Mouse (Mus musculus): ENCODE measurements around the gene Kcnk3. TPM values are rescaled to one million over a fixed set of nuclear protein-coding genes. Genes with fewer than 3 reads are reported as not detected.

The Kcnk3 gene
- polyA plus RNA-seq, 1 experiment, result 0.11 TPM

DNA sequence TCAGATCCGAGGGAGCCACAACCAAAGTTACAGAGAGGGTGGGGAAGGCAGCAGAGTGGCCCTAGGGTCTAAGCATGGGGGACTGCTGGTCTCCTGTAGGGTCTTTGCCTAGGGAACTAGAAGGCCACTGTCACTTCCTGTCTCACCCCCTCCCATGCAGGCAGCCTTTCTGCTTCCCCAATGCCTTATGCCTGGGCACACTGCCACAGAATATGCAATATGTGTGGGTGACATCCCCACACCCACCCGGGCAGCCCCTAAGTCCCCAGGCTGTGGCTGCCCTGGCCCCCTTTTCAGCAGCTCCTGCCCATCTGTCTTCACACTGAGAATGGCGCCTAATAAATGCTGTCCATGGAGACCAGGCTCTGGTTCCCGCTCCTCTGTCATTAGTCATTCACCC lies 36.9 kb downstream of the Kcnk3 start:
- H3K79me2 ChIP-seq (ENCODE audit: control insufficient read depth, insufficient read depth), result no peaks in the 10 kb centered on the region
- no peak overlapping the region for H3K4me3 ChIP-seq
- H3ac ChIP-seq (ENCODE audit: control insufficient read depth, insufficient read length), result no peak overlapping the region
- H3K4me2 ChIP-seq (ENCODE audit: low read depth), result no peak overlapping the region
- H3K36me3 ChIP-seq (ENCODE audit: control insufficient read depth, insufficient read depth), result no peaks in the 10 kb centered on the region
- peaks cover 54% of the 10 kb centered on the region for H3K27me3 ChIP-seq (ENCODE audit: control insufficient read depth, insufficient read depth, insufficient read length)
- TF ChIP-seq TCF12 (IDR thresholded peaks at IDR 0.05; ENCODE audit: insufficient read depth, poor library complexity, severe bottlenecking), result no peak
- TF ChIP-seq MAX (IDR thresholded peaks at IDR 0.05; ENCODE audit: low read depth), result no peak
- no peak for TF ChIP-seq REST (IDR thresholded peaks at IDR 0.05; ENCODE audit: insufficient read depth, insufficient read length)
- no peak for TF ChIP-seq TCF3 (IDR thresholded peaks at IDR 0.05; ENCODE audit: insufficient read length, low read depth)
- TF ChIP-seq SRF (IDR thresholded peaks at IDR 0.05; ENCODE audit: control insufficient read depth, insufficient read length, low read depth), result no peak
- no peak for TF ChIP-seq CEBPB (IDR thresholded peaks at IDR 0.05; ENCODE audit: insufficient read depth, poor library complexity, severe bottlenecking)
- no peak for TF ChIP-seq POLR2A (IDR thresholded peaks at IDR 0.05; ENCODE audit: insufficient read length, low read depth)
- no peak for TF ChIP-seq USF1 (IDR thresholded peaks at IDR 0.05; ENCODE audit: low read depth)
- TF ChIP-seq MYOG (IDR thresholded peaks at IDR 0.05; ENCODE audit: control insufficient read depth in 1 of 3, insufficient read depth in 1 of 3, insufficient read length in 2 of 3, low read depth in 2 of 3), result no peak
- TF ChIP-seq MYOD1 (IDR thresholded peaks at IDR 0.05; ENCODE audit: control insufficient read depth in 1 of 3, insufficient read length in 2 of 3, low read depth in 2 of 3), result no peak
- no peak for TF ChIP-seq POLR2AphosphoS2 (IDR thresholded peaks at IDR 0.05; ENCODE audit: insufficient read length, low read depth)
- TF ChIP-seq E2F4 (IDR thresholded peaks at IDR 0.05; ENCODE audit: insufficient read depth), result no peak

GRCm38 (mm10) chr5:30625379-30625778 lies 37.4 kb downstream of the Kcnk3 start:
- no peak overlapping the region for H3K4me3 ChIP-seq
- H3K79me2 ChIP-seq (ENCODE audit: control insufficient read depth, insufficient read depth), result no peaks in the 10 kb centered on the region
- H3ac ChIP-seq (ENCODE audit: control insufficient read depth, insufficient read length), result no peak overlapping the region
- TF ChIP-seq E2F4 (IDR thresholded peaks at IDR 0.05; ENCODE audit: insufficient read depth) (no peak), TCF12 (IDR thresholded peaks at IDR 0.05; ENCODE audit: insufficient read depth, poor library complexity, severe bottlenecking) (no peak), MAX (IDR thresholded peaks at IDR 0.05; ENCODE audit: low read depth) (no peak), POLR2A (IDR thresholded peaks at IDR 0.05; ENCODE audit: insufficient read length, low read depth) (no peak), TCF3 (IDR thresholded peaks at IDR 0.05; ENCODE audit: insufficient read length, low read depth) (no peak), POLR2AphosphoS2 (IDR thresholded peaks at IDR 0.05; ENCODE audit: insufficient read length, low read depth) (no peak), CEBPB (IDR thresholded peaks at IDR 0.05; ENCODE audit: insufficient read depth, poor library complexity, severe bottlenecking) (no peak), REST (IDR thresholded peaks at IDR 0.05; ENCODE audit: insufficient read depth, insufficient read length) (no peak), USF1 (IDR thresholded peaks at IDR 0.05; ENCODE audit: low read depth) (no peak), MYOG (IDR thresholded peaks at IDR 0.05; ENCODE audit: control insufficient read depth in 1 of 3, insufficient read depth in 1 of 3, insufficient read length in 2 of 3, low read depth in 2 of 3) (no peak)
- peaks cover 59% of the 10 kb centered on the region for H3K27me3 ChIP-seq (ENCODE audit: control insufficient read depth, insufficient read depth, insufficient read length)
- no peaks in the 10 kb centered on the region for H3K36me3 ChIP-seq (ENCODE audit: control insufficient read depth, insufficient read depth)
- H3K4me2 ChIP-seq (ENCODE audit: low read depth), result no peak overlapping the region

GRCm38 (mm10) chr5:30626331-30627105 lies 38.5 kb downstream of the Kcnk3 start:
- Histone ChIP-seq H3K4me3 (no peak overlapping the region), H3K79me2 (ENCODE audit: control insufficient read depth, insufficient read depth) (no peaks in the 10 kb centered on the region), H3K4me2 (ENCODE audit: low read depth) (no peak overlapping the region), H3K36me3 (ENCODE audit: control insufficient read depth, insufficient read depth) (no peaks in the 10 kb centered on the region), H3K27me3 (ENCODE audit: control insufficient read depth, insufficient read depth, insufficient read length) (peaks cover 59% of the 10 kb centered on the region), H3ac (ENCODE audit: control insufficient read depth, insufficient read length) (no peak overlapping the region)
- TF ChIP-seq REST (IDR thresholded peaks at IDR 0.05; ENCODE audit: insufficient read depth, insufficient read length) (no peak), E2F4 (IDR thresholded peaks at IDR 0.05; ENCODE audit: insufficient read depth) (no peak), SRF (IDR thresholded peaks at IDR 0.05; ENCODE audit: control insufficient read depth, insufficient read length, low read depth) (no peak), USF1 (IDR thresholded peaks at IDR 0.05; ENCODE audit: low read depth) (no peak), TCF12 (IDR thresholded peaks at IDR 0.05; ENCODE audit: insufficient read depth, poor library complexity, severe bottlenecking) (no peak), MAX (IDR thresholded peaks at IDR 0.05; ENCODE audit: low read depth) (no peak), MYOG (IDR thresholded peaks at IDR 0.05; ENCODE audit: control insufficient read depth in 1 of 3, insufficient read depth in 1 of 3, insufficient read length in 2 of 3, low read depth in 2 of 3) (no peak), POLR2A (IDR thresholded peaks at IDR 0.05; ENCODE audit: insufficient read length, low read depth) (no peak), CEBPB (IDR thresholded peaks at IDR 0.05; ENCODE audit: insufficient read depth, poor library complexity, severe bottlenecking) (no peak), MYOD1 (IDR thresholded peaks at IDR 0.05; ENCODE audit: control insufficient read depth in 1 of 3, insufficient read length in 2 of 3, low read depth in 2 of 3) (no peak), TCF3 (IDR thresholded peaks at IDR 0.05; ENCODE audit: insufficient read length, low read depth) (no peak), POLR2AphosphoS2 (IDR thresholded peaks at IDR 0.05; ENCODE audit: insufficient read length, low read depth) (no peak)

DNA sequence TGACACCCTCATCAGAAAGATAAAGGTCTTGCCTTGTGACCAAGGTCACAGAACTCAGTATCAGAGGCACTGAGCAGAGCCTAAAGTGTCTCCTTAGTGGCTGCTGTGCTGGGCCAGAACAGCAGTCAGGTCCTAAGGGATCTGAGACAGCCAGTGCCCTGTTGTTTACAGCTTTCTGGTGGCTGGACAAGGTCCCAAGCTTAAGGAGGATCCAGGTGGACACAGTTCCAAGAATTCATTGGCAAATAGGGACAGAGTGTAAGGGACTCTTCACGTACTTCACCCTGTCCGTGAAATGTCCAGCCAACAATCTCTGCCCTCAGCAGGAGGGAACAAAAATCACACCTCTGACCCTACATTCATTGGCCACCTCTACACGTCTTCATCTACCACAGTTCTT lies 40.5 kb downstream of the Kcnk3 start:
- Histone ChIP-seq H3K4me3 (no peak overlapping the region), H3K36me3 (ENCODE audit: control insufficient read depth, insufficient read depth) (no peaks in the 10 kb centered on the region), H3ac (ENCODE audit: control insufficient read depth, insufficient read length) (no peak overlapping the region), H3K4me2 (ENCODE audit: low read depth) (no peak overlapping the region), H3K27me3 (ENCODE audit: control insufficient read depth, insufficient read depth, insufficient read length) (peaks cover 48% of the 10 kb centered on the region), H3K79me2 (ENCODE audit: control insufficient read depth, insufficient read depth) (no peaks in the 10 kb centered on the region)
- no peak for TF ChIP-seq TCF3 (IDR thresholded peaks at IDR 0.05; ENCODE audit: insufficient read length, low read depth)
- no peak for TF ChIP-seq E2F4 (IDR thresholded peaks at IDR 0.05; ENCODE audit: insufficient read depth)
- TF ChIP-seq REST (IDR thresholded peaks at IDR 0.05; ENCODE audit: insufficient read depth, insufficient read length), result no peak
- TF ChIP-seq USF1 (IDR thresholded peaks at IDR 0.05; ENCODE audit: low read depth), result no peak
- TF ChIP-seq MYOG (IDR thresholded peaks at IDR 0.05; ENCODE audit: control insufficient read depth in 1 of 3, insufficient read depth in 1 of 3, insufficient read length in 2 of 3, low read depth in 2 of 3), result no peak
- TF ChIP-seq SRF (IDR thresholded peaks at IDR 0.05; ENCODE audit: control insufficient read depth, insufficient read length, low read depth), result no peak
- no peak for TF ChIP-seq CEBPB (IDR thresholded peaks at IDR 0.05; ENCODE audit: insufficient read depth, poor library complexity, severe bottlenecking)
- no peak for TF ChIP-seq TCF12 (IDR thresholded peaks at IDR 0.05; ENCODE audit: insufficient read depth, poor library complexity, severe bottlenecking)
- no peak for TF ChIP-seq POLR2AphosphoS2 (IDR thresholded peaks at IDR 0.05; ENCODE audit: insufficient read length, low read depth)
- TF ChIP-seq MYOD1 (IDR thresholded peaks at IDR 0.05; ENCODE audit: control insufficient read depth in 1 of 3, insufficient read length in 2 of 3, low read depth in 2 of 3), result no peak
- no peak for TF ChIP-seq POLR2A (IDR thresholded peaks at IDR 0.05; ENCODE audit: insufficient read length, low read depth)
- no peak for TF ChIP-seq MAX (IDR thresholded peaks at IDR 0.05; ENCODE audit: low read depth)
